Mouse (Mus musculus) stomach, embryonic 15.5 days (tissue): Measurements from ENCODE around the gene Cd3e. TPM values are rescaled to one million over a fixed set of nuclear protein-coding genes. Genes with fewer than 3 reads are reported as not detected.
"Not testable (repeated sequence)": the region's sequence is repeated elsewhere in the genome, so short reads cannot be mapped to it uniquely, and the experiment has no call there.

Experiments used
- ATAC-seq: fragments of 200-750 bp; cut with Nextera tagmentation; 2 replicates; pipeline ENCODE4 v1.8.0; 2017; ENCODE audit warnings: low read depth, moderate number of reproducible peaks, moderate TSS enrichment; ENCODE audit not compliant: insufficient read depth, low FRiP score
- H3K27ac ChIP-seq: fragments of 300-500 bp; sonication (generic); 2 replicates; pipeline ENCODE4 v1.5.1; 2015; ENCODE audit warnings: mild to moderate bottlenecking, inconsistent platforms
- H3K27me3 ChIP-seq: fragments of 300-500 bp; sonication (generic); replicated peaks from 2 replicates; pipeline ENCODE4 v1.6.1; 2015; ENCODE audit warnings: inconsistent platforms
- H3K36me3 ChIP-seq: fragments of 300-500 bp; sonication (generic); 2 replicates; pipeline ENCODE4 v1.6.1; 2015; ENCODE audit warnings: inconsistent platforms
- H3K4me1 ChIP-seq: fragments of 300-500 bp; sonication (generic); 2 replicates; pipeline ENCODE4 v1.6.1; 2015; ENCODE audit warnings: inconsistent platforms
- H3K4me2 ChIP-seq: fragments of 300-500 bp; sonication (generic); 2 replicates; pipeline ENCODE4 v1.6.1; 2015; ENCODE audit warnings: mild to moderate bottlenecking, inconsistent platforms
- H3K4me3 ChIP-seq: fragments of 300-500 bp; sonication (generic); replicated peaks from 2 replicates; pipeline ENCODE4 v1.5.1; 2015; ENCODE audit warnings: inconsistent platforms
- H3K9ac ChIP-seq: fragments of 300-500 bp; sonication (generic); 2 replicates; pipeline ENCODE4 v1.6.1; 2015; ENCODE audit warnings: inconsistent platforms
- H3K9me3 ChIP-seq: fragments of 300-500 bp; sonication (generic); 2 replicates; pipeline ENCODE4 v1.6.1; 2016; ENCODE audit warnings: inconsistent platforms
- WGBS: fragments of 180-500 bp; shearing (Covaris S2); methylation state at CpG from one replicate; pipeline ENCODE4 v1.1.7; 2015; 5-methylcytosine and 5-hydroxymethylcytosine counted together
- polyA plus RNA-seq: library from polyadenylated mRNA; unstranded; fragments of >200 nt; fragmentation: Nextera tagmentation; extraction: Ambion mirVana; gene quantifications from 2 replicates; pipeline ENCODE4 v1.2.1, GENCODE M21; 2015

Cd3e gene
- polyA plus RNA-seq, 1 experiment from 2014 or later, result 2.1 TPM

GRCm38 (mm10) chr9:44967763-44968162 lies 41.7 kb downstream of the Cd3e start:
- 76% methylated on average over 5 of the region's 5 CpGs for WGBS
- H3K27ac ChIP-seq, H3K9ac ChIP-seq, H3K4me3 ChIP-seq, H3K36me3 ChIP-seq, H3K9me3 ChIP-seq, H3K4me2 ChIP-seq, H3K27me3 ChIP-seq, ATAC-seq: not testable (repeated sequence)
- H3K4me1 ChIP-seq, result peaks cover 11% of the 10 kb centered on the region

DNA sequence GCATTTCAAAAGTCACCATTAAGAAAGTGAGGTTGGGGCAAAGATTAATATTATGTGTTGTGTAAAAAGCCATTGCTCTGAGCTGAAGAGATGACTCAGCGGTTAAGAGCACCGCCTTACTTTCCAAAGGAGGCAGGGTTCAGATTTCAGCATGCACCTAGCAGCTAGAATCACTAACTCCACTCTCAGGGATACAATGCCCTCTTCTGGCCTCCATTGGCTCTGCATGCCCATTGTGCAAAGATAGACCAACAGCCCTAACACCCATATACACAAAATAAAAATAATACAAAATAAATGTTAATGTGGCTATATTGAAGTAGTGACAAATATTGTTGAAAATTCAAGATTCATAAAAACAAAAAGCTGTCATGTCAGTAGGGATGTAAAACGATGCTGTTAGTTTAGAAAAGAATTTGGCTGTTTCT lies 42.6 kb downstream of the Cd3e start:
- Histone ChIP-seq H3K4me1 (peaks cover 11% of the 10 kb centered on the region), H3K27me3 (no peaks in the 10 kb centered on the region; the same call in 1 of the 2 replicates), H3K4me3 (no peak overlapping the region), H3K9ac (no peak overlapping the region), H3K36me3 (no peaks in the 10 kb centered on the region), H3K9me3 (no peaks in the 10 kb centered on the region), H3K27ac (no peak overlapping the region), H3K4me2 (no peak overlapping the region)
- 28% methylated on average over 3 of the region's 3 CpGs for WGBS
- ATAC-seq, result peak; percentile 54; the same call in 1 of the 2 replicates

GRCm38 (mm10) chr9:44965833-44966466 lies 43.5 kb downstream of the Cd3e start:
- Histone ChIP-seq H3K4me2 (peak overlapping the region; percentile 80), H3K36me3 (peaks cover 3% of the 10 kb centered on the region; the same call in 1 of the 2 replicates), H3K27ac (peak overlapping the region; percentile 49; the same call in 1 of the 2 replicates), H3K4me1 (peaks cover 11% of the 10 kb centered on the region), H3K4me3 (peak overlapping the region; percentile 94), H3K9ac (no peak overlapping the region; the same call in 1 of the 2 replicates), H3K27me3 (no peaks in the 10 kb centered on the region; the same call in 1 of the 2 replicates), H3K9me3 (no peaks in the 10 kb centered on the region)
- no peak for ATAC-seq
- 12% methylated on average over 10 of the region's 10 CpGs for WGBS

DNA sequence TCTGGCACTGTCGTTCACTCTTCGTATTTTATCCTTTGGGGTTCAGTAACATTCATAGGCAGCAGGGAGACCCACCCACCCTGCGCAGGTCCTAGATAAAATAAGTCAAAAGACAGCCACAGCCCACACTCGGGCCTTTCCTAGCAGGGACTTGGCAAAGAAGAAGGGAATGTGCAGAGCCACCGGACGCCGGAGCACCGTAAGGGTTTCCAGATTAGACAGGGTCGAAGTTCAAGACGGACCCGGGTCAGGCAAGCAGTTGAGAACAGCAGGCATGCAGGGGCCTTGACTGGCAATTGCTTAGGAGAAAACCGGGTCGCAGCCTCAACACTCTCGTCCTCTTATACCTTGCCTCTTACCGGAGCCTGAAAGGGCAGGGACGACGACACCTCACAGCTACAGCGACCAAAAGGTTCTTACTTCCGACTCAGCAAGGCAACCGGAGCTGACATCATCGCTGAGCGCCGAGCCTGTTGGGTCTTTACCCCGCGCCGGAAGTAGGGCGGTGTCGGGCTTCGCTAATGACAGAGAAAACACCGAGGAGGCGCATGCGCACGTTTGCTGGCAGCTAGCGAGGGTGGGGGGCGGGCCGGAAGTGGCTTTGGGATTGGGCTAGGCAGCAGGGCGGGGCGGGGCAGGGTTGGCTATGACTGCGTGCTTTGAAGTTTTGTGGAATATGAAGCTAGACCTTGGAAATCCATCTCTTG lies 44.1 kb downstream of the Cd3e start, which contains the start of gene Ube4a:
Gene Ube4a, minus strand, starts transcription at position 475 of the 707 bp plus-strand sequence.
- peaks cover 8% of the 10 kb centered on the region; the same call in 1 of the 2 replicates for H3K36me3 ChIP-seq
- peak; percentile 96 for ATAC-seq
- peaks cover 11% of the 10 kb centered on the region for H3K4me1 ChIP-seq
- peak within 1 kb of the TSS; percentile 71; the same call in 1 of the 2 replicates for H3K9ac ChIP-seq
- H3K4me2 ChIP-seq, result peak within 1 kb of the TSS; percentile 80
- H3K27me3 ChIP-seq, result no peaks in the 10 kb centered on the region; the same call in 1 of the 2 replicates
- H3K27ac ChIP-seq, result peak within 1 kb of the TSS; percentile 62
- WGBS, result under 1% methylated on average over 39 of the region's 39 CpGs
- peak within 1 kb of the TSS; percentile 94 for H3K4me3 ChIP-seq
- no peaks in the 10 kb centered on the region for H3K9me3 ChIP-seq

- no peaks in the 10 kb centered on the region for H3K4me1 ChIP-seq
- no peak overlapping the region for H3K4me2 ChIP-seq
- H3K9me3 ChIP-seq, result no peaks in the 10 kb centered on the region
- peaks cover 19% of the 10 kb centered on the region for H3K36me3 ChIP-seq
- no peak overlapping the region for H3K9ac ChIP-seq
- H3K4me3 ChIP-seq, result no peak overlapping the region
- H3K27ac ChIP-seq, result no peak overlapping the region
- WGBS, result 87% methylated on average over 3 of the region's 3 CpGs
- H3K27me3 ChIP-seq, result no peaks in the 10 kb centered on the region
- ATAC-seq, result no peak
Observed at GRCm38 (mm10) chr9:44954432-44954831, 55.0 kb downstream of the Cd3e start.

Other genes starting within 250 kb of the Cd3e start
- gene Arcn1, start 241.8 kb downstream of the Cd3e start, polyA plus RNA-seq, result 189 and 208 TPM in 2 replicates
- gene Ift46, start 241.7 kb downstream of the Cd3e start, polyA plus RNA-seq, result 84.3 and 84.4 TPM in 2 replicates
- 3.4 and 3.8 TPM in 2 replicates for gene Tmem25, start 210.3 kb downstream of the Cd3e start, polyA plus RNA-seq
- 2.3 and 9.4 TPM in 2 replicates for gene Ttc36, start 206.6 kb downstream of the Cd3e start, polyA plus RNA-seq
- 14.1 and 14.2 TPM in 2 replicates for gene Kmt2a, start 128.3 kb downstream of the Cd3e start, polyA plus RNA-seq
- gene Atp5l, start 88.9 kb downstream of the Cd3e start, polyA plus RNA-seq, result 757 and 776 TPM in 2 replicates
- gene Ube4a, start 44.0 kb downstream of the Cd3e start, polyA plus RNA-seq, result 25.7 and 28.4 TPM in 2 replicates
- 0.43 and 1.0 TPM in 2 replicates for gene Cd3g, start 29.2 kb downstream of the Cd3e start, polyA plus RNA-seq
- gene Cd3d, start 27.8 kb downstream of the Cd3e start, polyA plus RNA-seq, result 0.10 TPM in 1 of 2 replicates, not detected in the other
- 31.4 and 32.8 TPM in 2 replicates for gene Mpzl2, start 30.2 kb upstream of the Cd3e start, polyA plus RNA-seq
- 6.4 and 7.8 TPM in 2 replicates for gene Mpzl3, start 45.6 kb upstream of the Cd3e start, polyA plus RNA-seq
- 24.3 and 25.6 TPM in 2 replicates for gene Jaml, start 69.6 kb upstream of the Cd3e start, polyA plus RNA-seq
- gene Scn2b, start 108.2 kb upstream of the Cd3e start, polyA plus RNA-seq, result 3.9 and 4.2 TPM in 2 replicates
- 0.27 and 0.34 TPM in 2 replicates for gene Scn4b, start 128.8 kb upstream of the Cd3e start, polyA plus RNA-seq
- gene BC049352, start 172.4 kb upstream of the Cd3e start, polyA plus RNA-seq, result 0.23 TPM in 1 of 2 replicates, not detected in the other
- 24.2 and 26.7 TPM in 2 replicates for gene Tmprss4, start 194.5 kb upstream of the Cd3e start, polyA plus RNA-seq